Mouse (Mus musculus): Measurements from ENCODE around the gene Fpr-rs3.

The Fpr-rs3 gene

DNA sequence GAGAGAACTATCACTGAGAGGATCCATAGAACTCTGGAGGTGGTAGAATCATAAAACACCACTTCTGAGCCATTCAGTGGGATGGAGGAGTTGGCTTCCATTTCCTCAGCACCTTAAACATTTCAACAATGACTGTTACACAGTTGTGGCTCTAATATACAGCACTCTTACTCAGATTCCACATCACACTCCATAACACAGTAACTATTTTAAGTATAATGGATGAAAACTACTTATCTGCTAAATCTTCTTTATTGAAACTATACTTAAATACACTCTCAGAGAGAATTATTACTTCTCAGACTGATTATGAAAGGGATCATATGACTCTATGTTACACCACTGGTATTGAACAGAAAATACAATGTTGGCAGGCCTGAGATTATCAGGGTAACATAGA lies at the start of gene Fpr-rs3:
Fpr-rs3 (minus strand) TSS at position 101 of the 400 bp plus-strand sequence.
- no peak for DNase-seq

- DNase-seq, result no peak
Observed at GRCm38 (mm10) chr17:20596323-20596722, 28.4 kb downstream of the Fpr-rs3 start, which contains the start of gene Vmn2r110. Gene Vmn2r110 (minus strand): TSS chr17:20596423.
